Mouse (Mus musculus) hindbrain, embryonic 16.5 days (tissue): ENCODE measurements around the gene Nup54. TPM values are rescaled to one million over a fixed set of nuclear protein-coding genes. Genes with fewer than 3 reads are reported as not detected.

Experiments used
- ATAC-seq: fragments of 200-750 bp; cut with Nextera tagmentation; 2 replicates; pipeline ENCODE4 v1.8.0; 2017; ENCODE audit warnings: moderate TSS enrichment, moderate library complexity
- H3K27ac ChIP-seq: fragments of 300-500 bp; sonication (generic); 2 replicates; pipeline ENCODE4 v1.5.1; 2014; ENCODE audit warnings: low read depth, mild to moderate bottlenecking, control low read depth, low read length, moderate library complexity
- H3K27me3 ChIP-seq: fragments of 300-500 bp; sonication (generic); replicated peaks from 2 replicates; pipeline ENCODE4 v1.6.1; 2014; ENCODE audit warnings: low read length; ENCODE audit not compliant: control insufficient read depth, insufficient read depth
- H3K36me3 ChIP-seq: fragments of 300-500 bp; sonication (generic); 2 replicates; pipeline ENCODE4 v1.6.1; 2014; ENCODE audit warnings: mild to moderate bottlenecking, low read length, moderate library complexity, mixed read lengths; ENCODE audit not compliant: control insufficient read depth, insufficient read depth
- H3K4me1 ChIP-seq: fragments of 300-500 bp; sonication (generic); 2 replicates; pipeline ENCODE4 v1.6.1; 2014; ENCODE audit warnings: low read depth, low read length; ENCODE audit not compliant: control insufficient read depth, insufficient read depth
- H3K4me2 ChIP-seq: fragments of 300-500 bp; sonication (generic); 2 replicates; pipeline ENCODE4 v1.6.1; 2014; ENCODE audit warnings: mild to moderate bottlenecking, low read length, control low read depth, moderate library complexity
- H3K4me3 ChIP-seq: fragments of 300-500 bp; sonication (generic); 2 replicates; pipeline ENCODE4 v1.5.1; 2014; ENCODE audit warnings: mild to moderate bottlenecking, low read length, control low read depth, moderate library complexity
- H3K9ac ChIP-seq: fragments of 300-500 bp; sonication (generic); 2 replicates; pipeline ENCODE4 v1.6.1; 2014; ENCODE audit warnings: low read depth, mild to moderate bottlenecking, control low read depth, low read length, moderate library complexity
- H3K9me3 ChIP-seq: fragments of 300-500 bp; sonication (generic); 2 replicates; pipeline ENCODE4 v1.6.1; 2014; ENCODE audit warnings: mild to moderate bottlenecking, low read length, moderate library complexity; ENCODE audit not compliant: control insufficient read depth
- WGBS: fragments of 180-500 bp; shearing (Covaris S2); extraction: QIAGEN DNeasy Blood & Tissue Kit; methylation state at CpG from one replicate; pipeline ENCODE4 v1.1.7; 2014; 5-methylcytosine and 5-hydroxymethylcytosine counted together
- polyA plus RNA-seq: library from polyadenylated mRNA; unstranded; fragments of >200 nt; fragmentation: Nextera tagmentation; extraction: Ambion mirVana; gene quantifications from 2 replicates; pipeline ENCODE4 v1.2.1, GENCODE M21; 2015

Nup54 gene
- polyA plus RNA-seq, 1 experiment from 2014 or later = 58.3 TPM

- H3K27me3 ChIP-seq = no peaks in the 10 kb centered on the region
- no peak for ATAC-seq
- 79% methylated on average over 5 of the region's 5 CpGs for WGBS
These were observed 4.3 kb downstream of the Nup54 start for GRCm38 (mm10) chr5:92430723-92431122.

GRCm38 (mm10) chr5:92424126-92424525 lies 10.9 kb downstream of the Nup54 start:
- Histone ChIP-seq H3K36me3 (peaks cover 48% of the 10 kb centered on the region), H3K9me3 (no peaks in the 10 kb centered on the region), H3K9ac (no peak overlapping the region), H3K4me3 (no peak overlapping the region), H3K27me3 (no peaks in the 10 kb centered on the region), H3K4me2 (no peak overlapping the region), H3K4me1 (no peaks in the 10 kb centered on the region), H3K27ac (no peak overlapping the region)
- WGBS = 97% methylated on average over 11 of the region's 11 CpGs
- ATAC-seq = no peak

More at GRCm38 (mm10) chr5:92430723-92431122, 4.3 kb downstream of the Nup54 start:
- Histone ChIP-seq H3K9me3 (no peaks in the 10 kb centered on the region), H3K9ac (no peak overlapping the region), H3K27ac (no peak overlapping the region), H3K4me3 (no peak overlapping the region), H3K36me3 (peaks cover 29% of the 10 kb centered on the region), H3K4me1 (peaks cover 12% of the 10 kb centered on the region), H3K4me2 (no peak overlapping the region)

GRCm38 (mm10) chr5:92413982-92414375 lies 21.0 kb downstream of the Nup54 start:
- no peak overlapping the region for H3K9ac ChIP-seq
- H3K4me1 ChIP-seq = no peaks in the 10 kb centered on the region
- H3K4me2 ChIP-seq = no peak overlapping the region
- H3K27ac ChIP-seq = no peak overlapping the region
- ATAC-seq = no peak
- peaks cover 29% of the 10 kb centered on the region for H3K36me3 ChIP-seq
- no peak overlapping the region for H3K4me3 ChIP-seq
- no peaks in the 10 kb centered on the region for H3K27me3 ChIP-seq
- no peaks in the 10 kb centered on the region for H3K9me3 ChIP-seq
- WGBS = 87% methylated on average over 8 of the region's 8 CpGs

DNA sequence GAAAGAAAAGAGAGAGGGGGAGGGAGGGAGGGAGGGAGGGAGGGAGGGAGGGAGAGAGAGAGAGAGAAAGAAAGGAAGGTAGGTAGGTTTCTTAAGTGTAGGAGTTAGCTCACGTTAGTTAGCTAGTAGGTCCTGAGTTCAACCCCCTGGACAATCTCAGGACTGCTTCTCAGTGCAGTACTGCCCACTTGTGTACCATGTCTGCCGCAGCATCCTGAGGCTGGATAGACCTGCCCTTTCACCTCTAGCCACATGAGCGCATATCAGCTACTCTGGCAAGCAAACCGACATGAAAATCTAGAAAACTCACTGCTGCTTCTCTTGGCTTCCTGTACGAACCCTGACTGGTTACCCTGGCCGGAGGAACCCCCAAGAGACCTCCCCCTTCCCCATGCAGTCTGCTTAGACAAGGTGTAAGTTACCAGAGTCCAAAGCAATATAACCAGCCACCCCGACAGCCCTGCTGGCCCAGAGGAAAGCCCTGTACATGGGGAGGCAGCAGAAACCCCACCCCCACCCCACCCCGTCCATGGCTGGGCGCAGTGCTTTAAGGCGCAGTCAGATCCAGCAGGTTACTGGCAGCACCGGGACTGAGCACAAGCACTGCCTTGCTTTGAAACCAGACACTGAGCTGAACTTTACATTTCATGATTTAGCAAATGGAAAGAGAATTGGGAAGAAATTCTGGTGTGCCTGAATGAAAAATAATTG lies 21.6 kb downstream of the Nup54 start:
- Histone ChIP-seq H3K9ac (no peak overlapping the region), H3K27me3 (no peaks in the 10 kb centered on the region), H3K9me3 (no peaks in the 10 kb centered on the region), H3K4me3 (no peak overlapping the region), H3K4me2 (no peak overlapping the region), H3K27ac (no peak overlapping the region), H3K4me1 (no peaks in the 10 kb centered on the region), H3K36me3 (peaks cover 29% of the 10 kb centered on the region)
- ATAC-seq = no peak
- 87% methylated on average over 11 of the region's 11 CpGs for WGBS

GRCm38 (mm10) chr5:92411461-92412140 lies 23.4 kb downstream of the Nup54 start:
- 73% methylated on average over 7 of the region's 7 CpGs for WGBS
- H3K4me3 ChIP-seq = no peak overlapping the region
- peaks cover 14% of the 10 kb centered on the region for H3K36me3 ChIP-seq

DNA sequence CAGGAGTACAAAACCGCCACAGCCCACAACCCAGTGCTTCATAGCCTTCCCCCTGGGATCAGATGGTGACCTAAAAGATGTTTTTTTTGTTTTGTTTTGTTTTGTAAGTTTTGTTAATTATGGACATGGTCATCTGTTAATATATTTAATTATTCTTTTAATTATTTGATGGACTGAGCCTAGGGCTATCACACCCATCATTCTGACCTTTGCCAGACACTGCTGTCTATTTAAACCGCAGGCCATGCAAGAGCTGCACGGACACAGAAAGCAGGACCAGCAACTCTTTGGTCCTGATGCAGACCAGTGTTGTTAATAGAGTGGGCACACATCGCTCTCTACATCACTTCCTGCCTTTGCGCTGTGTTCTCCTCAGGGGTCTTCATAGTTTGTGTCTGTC lies 24.5 kb downstream of the Nup54 start:
- no peak for ATAC-seq
- H3K4me1 ChIP-seq = no peaks in the 10 kb centered on the region
- no peak overlapping the region for H3K4me3 ChIP-seq
- H3K4me2 ChIP-seq = no peak overlapping the region
- H3K9ac ChIP-seq = no peak overlapping the region
- no peak overlapping the region for H3K27ac ChIP-seq
- no peaks in the 10 kb centered on the region for H3K9me3 ChIP-seq
- WGBS = 85% methylated on average over 5 of the region's 5 CpGs
- H3K36me3 ChIP-seq = peaks cover 9% of the 10 kb centered on the region
- H3K27me3 ChIP-seq = no peaks in the 10 kb centered on the region

More at GRCm38 (mm10) chr5:92411461-92412140, 23.4 kb downstream of the Nup54 start:
- H3K4me2 ChIP-seq = no peak overlapping the region
- H3K27me3 ChIP-seq = no peaks in the 10 kb centered on the region
- no peak overlapping the region for H3K27ac ChIP-seq
- H3K4me1 ChIP-seq = no peaks in the 10 kb centered on the region
- no peak for ATAC-seq
- no peaks in the 10 kb centered on the region for H3K9me3 ChIP-seq
- H3K9ac ChIP-seq = no peak overlapping the region

DNA sequence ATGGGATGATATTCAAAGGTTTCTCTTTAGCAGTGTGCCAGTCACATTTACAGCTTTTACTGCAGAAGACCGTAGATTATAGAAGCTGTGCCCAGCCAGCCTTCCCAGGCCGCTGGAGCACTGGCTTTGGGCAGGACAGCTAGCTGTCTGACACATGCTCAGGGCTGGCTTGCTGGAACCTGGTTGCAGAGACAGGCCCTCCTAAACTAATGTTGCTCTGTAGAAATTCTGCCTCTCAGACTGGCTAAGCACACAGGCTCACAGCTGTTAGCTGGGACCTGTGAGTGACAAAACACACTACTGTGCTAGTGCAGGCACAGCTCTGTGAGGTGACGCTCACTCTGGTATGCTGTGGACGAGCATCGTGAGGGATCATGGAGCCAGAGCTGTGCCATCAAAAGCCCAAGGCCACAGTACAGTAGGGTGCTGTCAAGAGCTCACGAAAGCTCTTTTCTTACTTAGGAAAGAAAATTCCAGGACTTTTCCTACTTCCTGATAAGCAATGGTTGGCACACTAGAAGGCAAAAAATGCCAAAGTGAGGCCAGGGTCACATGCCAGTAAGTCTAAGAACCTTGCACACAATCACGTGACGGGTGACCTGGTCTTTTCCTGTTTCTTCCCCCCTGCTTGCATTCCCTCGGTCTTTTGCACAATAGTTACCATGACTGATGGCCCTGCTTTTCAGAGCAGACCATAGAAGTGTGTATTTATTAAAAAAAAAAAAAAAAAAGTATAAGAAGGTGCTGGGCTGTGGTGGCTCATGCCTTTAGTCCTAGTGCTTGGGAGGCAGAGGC lies 25.5 kb downstream of the Nup54 start:
- no peak overlapping the region for H3K4me3 ChIP-seq
- no peak for ATAC-seq
- peaks cover 3% of the 10 kb centered on the region for H3K36me3 ChIP-seq
- H3K27me3 ChIP-seq = no peaks in the 10 kb centered on the region
- WGBS = 79% methylated on average over 9 of the region's 9 CpGs
- no peak overlapping the region for H3K9ac ChIP-seq
- H3K4me1 ChIP-seq = no peaks in the 10 kb centered on the region
- H3K9me3 ChIP-seq = no peaks in the 10 kb centered on the region
- H3K4me2 ChIP-seq = no peak overlapping the region
- H3K27ac ChIP-seq = no peak overlapping the region

- Histone ChIP-seq H3K4me1 (no peaks in the 10 kb centered on the region), H3K27me3 (no peaks in the 10 kb centered on the region), H3K4me3 (no peak overlapping the region), H3K9me3 (no peaks in the 10 kb centered on the region), H3K4me2 (no peak overlapping the region), H3K36me3 (no peaks in the 10 kb centered on the region), H3K9ac (no peak overlapping the region), H3K27ac (no peak overlapping the region)
- WGBS = 33% methylated on average over 2 of the region's 2 CpGs
- ATAC-seq = no peak
These were observed 30.7 kb downstream of the Nup54 start for GRCm38 (mm10) chr5:92404400-92404678.
